Mouse (Mus musculus): ENCODE measurements around the gene Spaca9. TPM values are rescaled to one million over a fixed set of nuclear protein-coding genes. Genes with fewer than 3 reads are reported as not detected.

Gene Spaca9
- under 1 TPM in 1 of 2 experiments, not detected in 1; 0.91 TPM for total RNA-seq (2021)

DNA sequence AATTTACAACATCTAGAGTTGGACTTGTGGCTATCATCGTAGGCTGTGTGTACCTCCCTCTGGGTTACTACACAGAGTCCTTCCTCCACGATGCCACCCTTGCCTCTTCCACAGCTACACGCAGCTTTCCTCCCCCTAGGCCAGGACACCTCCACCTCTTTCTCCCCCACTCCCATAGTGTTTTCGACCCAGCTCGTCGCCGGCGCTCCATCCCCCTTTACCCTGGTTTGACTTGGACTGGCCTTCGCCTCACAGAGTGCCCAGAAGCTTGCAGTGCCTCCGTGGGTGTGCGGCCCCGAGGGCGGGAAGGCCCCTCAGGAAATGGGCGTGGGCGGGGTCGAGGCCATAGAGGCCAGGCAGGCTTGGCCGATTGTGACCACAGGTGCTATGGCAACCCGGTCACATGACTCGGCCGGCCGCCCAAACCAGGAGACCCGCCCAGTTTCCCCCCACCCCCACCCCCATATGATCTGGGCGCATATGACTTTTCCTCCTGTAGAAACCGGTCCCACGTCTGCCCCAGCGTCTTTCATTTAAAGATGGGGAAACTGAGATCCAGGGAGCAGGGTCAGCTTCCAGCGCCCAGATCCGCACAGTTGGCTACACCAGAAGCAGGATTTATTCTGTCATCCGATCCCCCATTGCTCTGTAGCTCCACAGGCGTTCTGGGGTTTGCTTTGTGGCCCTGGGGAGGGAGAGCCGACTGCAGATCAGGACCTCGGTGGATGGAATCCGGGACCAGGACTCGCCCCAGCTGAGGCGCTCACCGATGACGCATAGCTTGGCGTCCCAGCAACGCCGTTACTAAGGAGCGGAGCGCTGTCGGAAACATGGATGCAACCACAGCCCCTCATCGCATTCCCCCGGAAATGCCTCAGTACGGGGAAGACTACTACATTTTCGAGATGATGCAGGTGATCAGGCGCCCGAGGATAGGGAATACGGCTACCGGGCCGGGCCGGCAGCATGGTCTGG is at the start of gene Spaca9, which contains the start of gene Ak8:
Spaca9 (minus strand) TSS at position 367 of the 975 bp plus-strand sequence.
Ak8 (plus strand) TSS at position 804 of the 975 bp plus-strand sequence.
- DNase-seq (ENCODE audit: extremely low spot score in 1 of 2, low spot score in 1 of 2): peak; percentile 81 to 83

DNA sequence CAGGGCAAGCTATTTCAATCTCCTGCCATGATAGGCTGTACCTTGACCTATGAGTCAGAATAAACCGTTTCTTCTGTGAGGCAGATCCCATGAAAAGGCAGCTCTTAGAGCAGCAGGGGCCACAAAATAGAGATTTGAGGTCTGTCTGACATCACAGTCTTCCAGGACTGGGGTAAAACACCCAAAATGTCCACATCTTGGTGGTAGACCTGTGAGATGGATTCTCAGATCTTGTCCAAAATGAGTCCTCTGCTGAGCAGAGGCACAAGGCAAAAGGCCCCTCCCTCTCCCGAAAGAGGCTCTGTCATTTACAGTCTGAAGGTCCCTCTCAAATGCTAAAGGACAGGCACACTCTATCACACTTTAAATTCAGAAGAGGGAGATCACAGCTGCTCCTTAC is 48.2 kb upstream of the Spaca9 start:
- no peak for DNase-seq (ENCODE audit: extremely low spot score in 1 of 2, low spot score in 1 of 2)

DNA sequence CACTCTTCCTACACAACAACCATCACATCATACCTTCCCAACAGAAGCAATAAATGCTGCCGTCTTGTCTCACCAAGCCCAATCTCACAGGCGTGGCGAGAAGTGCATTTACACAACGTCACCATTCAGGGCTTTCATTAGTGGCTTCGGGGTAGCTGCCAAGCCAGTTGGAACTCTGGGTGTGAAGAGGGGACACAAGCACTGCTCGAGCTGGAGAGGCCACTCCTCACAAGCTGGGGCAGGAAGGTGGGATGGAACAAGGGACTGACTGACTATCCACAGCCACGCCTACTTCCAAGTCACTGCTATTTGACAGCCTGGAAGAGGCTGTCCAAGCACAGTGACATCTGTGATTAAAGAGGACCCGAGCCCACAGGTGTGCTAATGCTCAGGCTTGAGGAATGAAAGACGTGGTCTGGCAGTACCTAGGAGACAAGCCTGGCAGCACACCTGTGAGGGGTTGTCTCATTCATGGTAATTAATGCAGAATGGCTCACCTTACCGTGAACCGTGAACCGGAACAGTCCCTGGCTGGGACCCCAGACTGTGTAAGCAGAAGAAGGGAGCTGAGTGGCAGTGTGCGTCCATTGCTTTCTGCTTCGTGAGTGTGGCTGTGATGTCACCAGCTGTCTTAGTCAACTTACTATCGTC is 47.3 kb upstream of the Spaca9 start:
- DNase-seq (ENCODE audit: extremely low spot score in 1 of 2, low spot score in 1 of 2): no peak

DNA sequence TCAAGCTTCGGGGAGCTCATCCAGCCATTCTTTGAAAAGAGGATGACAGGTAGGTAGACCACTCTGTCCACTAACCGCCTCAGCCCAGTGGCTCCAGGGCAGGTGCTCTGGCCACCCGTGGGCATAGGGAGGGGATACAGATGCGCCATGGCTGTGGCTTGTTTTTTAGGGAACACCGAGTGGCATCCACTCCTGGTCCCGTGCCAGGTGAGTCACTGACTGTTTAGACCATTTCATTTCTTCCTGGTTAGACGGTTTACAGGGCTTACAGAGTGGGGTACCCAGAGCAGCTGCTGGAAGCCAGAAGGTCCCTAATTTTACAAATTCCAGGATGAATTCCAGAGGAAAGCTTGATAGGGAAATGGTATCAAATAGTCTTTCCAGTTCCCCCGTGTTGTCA is 43.2 kb upstream of the Spaca9 start:
- no peak for DNase-seq (ENCODE audit: extremely low spot score in 1 of 2, low spot score in 1 of 2)

DNA sequence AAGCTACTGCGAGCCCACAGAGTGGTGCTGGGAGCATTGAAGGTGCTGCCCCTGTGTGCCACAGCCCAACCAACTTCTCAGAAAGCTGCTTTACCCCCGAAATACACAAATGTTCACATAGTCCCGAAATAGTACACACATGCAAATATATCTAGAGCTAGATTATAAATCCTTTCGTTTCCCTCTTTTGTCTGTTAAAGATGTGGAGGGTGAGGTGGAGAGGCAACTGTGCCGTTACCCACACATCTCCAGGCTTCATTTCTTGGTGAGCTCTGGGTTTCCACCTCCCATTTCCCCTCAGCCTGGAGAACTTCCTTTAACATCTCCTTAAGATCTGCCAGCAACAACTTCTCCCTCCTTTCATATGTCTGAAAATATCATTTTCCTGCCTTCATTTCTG is 40.6 kb upstream of the Spaca9 start:
- DNase-seq (ENCODE audit: extremely low spot score in 1 of 2, low spot score in 1 of 2): no peak

DNA sequence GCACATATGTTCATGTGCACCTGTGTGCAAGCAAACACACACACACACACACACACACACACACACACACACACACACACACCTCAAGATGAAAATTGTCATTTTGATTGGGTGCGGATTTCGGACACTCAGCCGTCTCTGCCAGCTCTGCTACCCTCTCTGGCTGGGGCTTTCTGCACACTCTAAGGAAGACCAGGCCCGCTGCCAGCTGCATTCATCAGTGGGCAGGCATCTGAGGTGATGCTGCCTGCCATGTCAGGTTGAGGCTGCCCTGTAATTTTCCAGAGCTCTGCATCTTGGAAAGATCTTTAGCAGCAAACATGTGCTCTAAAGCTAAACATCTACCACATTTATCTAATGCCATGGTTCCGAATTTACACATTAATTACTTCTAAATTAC is 37.6 kb upstream of the Spaca9 start:
- no peak for DNase-seq (ENCODE audit: extremely low spot score in 1 of 2, low spot score in 1 of 2)

DNA sequence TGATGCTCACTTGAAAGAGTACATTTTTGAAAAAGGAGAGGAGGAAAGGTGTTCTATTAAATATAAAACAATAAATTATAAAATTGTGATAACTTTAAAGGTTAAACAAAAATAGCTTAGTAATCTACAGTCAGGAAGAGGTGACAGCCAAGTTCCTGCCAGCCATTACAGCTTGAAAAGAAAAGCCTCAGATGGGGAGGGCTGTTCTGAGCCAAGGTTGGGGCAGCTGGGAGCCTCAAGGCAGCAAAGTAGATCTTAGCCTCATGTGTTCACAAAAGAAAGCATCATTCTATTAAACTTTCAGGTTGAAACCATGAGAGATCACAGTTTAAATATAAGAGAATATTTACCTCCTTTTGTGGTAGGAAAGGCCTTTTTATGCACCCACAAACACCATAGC is 31.1 kb upstream of the Spaca9 start:
- DNase-seq (ENCODE audit: extremely low spot score in 1 of 2, low spot score in 1 of 2): no peak

DNA sequence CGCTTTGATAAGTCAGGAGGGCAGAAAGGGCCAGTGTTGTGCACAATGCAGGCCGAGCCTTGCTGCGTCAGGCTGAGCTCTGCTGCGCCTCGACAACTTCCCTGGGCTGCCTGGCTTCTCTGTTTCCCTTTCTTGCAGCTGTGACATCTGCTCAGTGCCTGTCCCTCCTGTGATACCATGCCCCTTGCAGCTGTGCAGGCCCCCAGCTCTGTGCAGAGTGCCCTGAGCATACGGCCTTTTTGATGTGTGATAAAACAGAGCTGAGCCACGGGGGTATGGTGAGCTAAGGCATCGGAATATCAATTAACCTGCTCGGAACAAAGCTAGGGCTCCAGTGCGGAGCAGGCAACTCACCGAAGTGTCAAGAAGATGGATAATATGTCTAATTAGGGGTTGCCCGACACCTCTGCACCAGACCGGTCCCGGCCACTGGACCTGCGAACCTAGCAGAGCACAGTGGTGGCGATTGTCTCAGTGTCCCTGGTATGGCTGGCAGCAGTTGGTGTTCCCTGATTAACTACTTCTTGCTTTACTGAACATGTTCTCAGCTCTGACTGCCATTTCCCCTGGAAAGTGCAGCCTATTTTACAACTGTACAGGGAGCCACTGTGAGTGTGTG is 28.4 kb upstream of the Spaca9 start:
- no peak for DNase-seq (ENCODE audit: extremely low spot score in 1 of 2, low spot score in 1 of 2)

DNA sequence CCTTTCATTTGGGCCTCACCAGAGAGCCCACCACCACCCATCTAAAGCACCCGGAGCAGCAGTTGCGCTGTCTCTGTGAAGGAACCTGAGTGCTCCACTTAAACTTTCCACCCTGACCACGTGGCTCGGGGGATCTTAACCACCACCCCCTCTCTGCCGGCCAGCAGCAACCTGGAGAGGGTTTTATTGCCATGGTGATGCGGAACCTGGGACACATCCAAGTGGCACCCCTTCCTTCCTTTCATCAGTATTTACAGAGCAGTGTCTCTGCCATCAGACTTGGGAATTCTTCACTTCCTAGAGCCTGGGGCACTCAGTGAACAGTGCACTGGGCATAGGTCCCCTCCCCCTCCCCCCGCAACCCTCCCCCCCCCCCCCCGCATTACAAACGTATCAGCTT is 24.4 kb upstream of the Spaca9 start:
- no peak for DNase-seq (ENCODE audit: extremely low spot score in 1 of 2, low spot score in 1 of 2)

DNA sequence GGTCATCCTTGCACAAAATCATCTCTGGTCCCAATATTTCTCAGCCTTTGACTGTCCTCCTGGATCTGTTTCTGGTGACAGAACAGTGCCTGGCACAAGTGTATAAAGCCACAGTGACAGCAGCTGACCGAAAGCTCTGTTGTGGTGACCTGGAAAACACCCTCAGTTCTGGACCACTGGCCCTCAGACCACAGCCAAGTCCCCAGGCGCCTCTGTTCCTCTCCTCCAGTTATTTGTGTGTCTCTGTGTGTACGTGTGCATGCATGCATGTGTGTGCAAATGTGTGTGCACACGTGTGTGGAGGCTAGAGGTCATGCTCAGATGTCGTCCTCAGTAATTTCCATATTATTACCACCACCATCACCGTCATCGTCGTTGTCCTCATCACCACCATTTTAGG is 22.9 kb upstream of the Spaca9 start:
- no peak for DNase-seq (ENCODE audit: extremely low spot score in 1 of 2, low spot score in 1 of 2)

DNA sequence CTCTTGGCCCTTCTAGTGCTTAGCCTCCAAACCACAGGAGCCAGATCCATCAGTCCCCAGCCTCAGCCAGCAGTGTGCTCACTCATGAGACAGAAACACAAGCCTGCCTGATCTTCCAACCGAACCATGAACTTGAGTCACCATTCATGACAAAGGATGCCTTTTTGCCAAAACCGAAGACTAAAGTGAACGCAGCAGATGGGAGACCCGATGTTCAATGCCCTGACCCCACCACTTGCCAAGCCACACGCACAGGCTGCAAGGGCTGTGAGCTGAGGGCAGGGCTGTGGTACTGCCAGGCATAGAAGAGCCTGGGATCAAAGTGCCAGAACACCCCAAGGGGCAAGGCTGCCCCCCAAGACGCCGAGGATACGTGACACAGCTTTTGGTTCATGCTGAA is 13.5 kb upstream of the Spaca9 start:
- DNase-seq (ENCODE audit: extremely low spot score in 1 of 2, low spot score in 1 of 2): no peak

DNA sequence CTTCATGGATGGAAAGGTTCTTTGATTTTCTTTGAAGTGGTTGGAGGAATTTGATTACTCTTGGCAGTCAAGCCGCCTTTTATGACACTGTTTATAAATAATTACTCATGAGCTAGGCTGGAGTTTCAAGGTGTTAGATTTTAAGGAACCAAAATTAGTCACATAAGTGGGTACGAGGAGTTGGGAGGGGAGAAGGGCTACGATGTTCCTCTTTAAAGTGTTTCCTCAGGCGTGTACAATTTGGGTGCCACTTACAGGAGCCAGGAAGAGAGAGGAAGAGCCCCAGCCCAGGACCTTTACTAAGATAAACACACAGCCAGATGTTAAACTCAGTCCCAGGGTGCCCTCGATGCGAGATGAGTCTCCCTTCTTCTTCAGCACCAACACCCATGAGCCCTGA is 7.3 kb upstream of the Spaca9 start:
- no peak for DNase-seq (ENCODE audit: extremely low spot score in 1 of 2, low spot score in 1 of 2)

DNA sequence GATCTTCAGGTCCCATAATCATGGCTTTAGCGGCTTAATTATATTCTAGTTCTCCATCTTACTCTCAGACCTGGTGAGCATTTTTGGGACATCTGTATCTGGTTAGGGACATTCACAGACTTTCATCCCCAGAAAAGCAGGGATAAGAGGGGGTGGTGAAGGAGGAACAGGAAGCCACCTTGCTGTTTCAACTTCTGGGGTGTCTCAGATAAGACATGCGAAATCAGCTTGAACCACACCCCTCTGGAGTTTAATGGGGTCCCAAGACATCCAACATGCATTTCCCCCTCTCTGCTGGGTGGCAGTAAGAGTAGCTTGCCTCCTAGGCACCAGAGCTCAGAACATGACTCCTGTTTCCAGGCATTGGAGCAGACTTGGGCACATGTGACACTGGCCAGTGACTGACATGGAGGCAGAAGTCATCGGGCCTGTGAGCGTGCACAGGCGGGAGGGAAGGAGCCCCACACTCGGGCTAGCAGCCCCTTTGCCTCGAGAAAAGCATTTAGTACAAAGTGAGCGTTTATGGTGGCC is 6.6 kb upstream of the Spaca9 start:
- DNase-seq (ENCODE audit: extremely low spot score in 1 of 2, low spot score in 1 of 2): no peak

DNA sequence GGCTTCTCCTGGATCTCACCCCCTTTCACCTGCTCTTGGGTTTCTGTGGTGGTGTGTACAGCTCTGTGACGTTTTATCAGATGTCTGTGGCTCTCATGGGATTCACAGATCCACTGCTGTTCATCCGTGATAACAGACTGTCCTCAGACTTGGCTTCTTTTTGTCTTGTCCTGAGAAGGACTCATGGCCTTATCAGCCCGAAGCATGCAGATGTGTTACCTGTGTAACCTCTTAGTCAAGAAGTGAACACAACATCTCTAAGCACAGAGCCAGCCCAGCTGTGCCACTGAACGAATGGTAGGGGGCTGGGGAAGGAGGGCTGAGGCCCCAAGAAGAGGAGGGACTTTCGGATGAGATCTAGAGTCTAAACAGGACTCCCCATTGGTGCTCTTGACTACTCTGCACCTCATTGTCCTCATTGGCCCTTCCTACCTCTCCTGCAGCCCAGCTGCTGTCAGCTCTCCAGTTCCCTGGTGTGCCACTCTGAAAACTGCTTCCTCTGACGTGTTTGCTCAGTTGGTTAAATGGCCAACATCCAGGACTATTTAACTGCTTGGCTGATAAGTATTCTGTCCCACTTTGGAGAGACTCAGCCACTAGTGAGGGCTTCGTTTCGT is 2.2 kb upstream of the Spaca9 start:
- no peak for DNase-seq (ENCODE audit: extremely low spot score in 1 of 2, low spot score in 1 of 2)

DNA sequence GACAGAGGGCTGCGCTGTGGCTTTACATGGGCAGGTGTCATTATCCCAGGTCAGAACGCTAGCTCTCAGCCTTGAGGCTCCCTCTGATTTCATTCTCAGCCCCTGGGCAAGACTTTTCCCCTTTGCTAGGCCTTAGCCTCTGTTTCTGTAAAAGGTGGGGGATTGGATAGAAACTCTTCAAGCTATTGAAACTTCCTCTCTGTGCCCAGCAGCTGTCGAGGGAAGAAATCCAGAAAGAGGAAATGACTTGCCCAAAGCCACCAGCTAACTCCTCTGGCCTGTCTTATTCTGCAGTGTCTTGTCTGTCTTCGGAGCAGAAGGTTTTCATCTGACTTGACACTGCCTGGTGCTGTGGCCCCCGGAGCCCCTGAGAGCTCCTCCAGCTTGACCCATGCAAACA is 961 bp downstream of the Spaca9 start:
- DNase-seq (ENCODE audit: extremely low spot score in 1 of 2, low spot score in 1 of 2): no peak

DNA sequence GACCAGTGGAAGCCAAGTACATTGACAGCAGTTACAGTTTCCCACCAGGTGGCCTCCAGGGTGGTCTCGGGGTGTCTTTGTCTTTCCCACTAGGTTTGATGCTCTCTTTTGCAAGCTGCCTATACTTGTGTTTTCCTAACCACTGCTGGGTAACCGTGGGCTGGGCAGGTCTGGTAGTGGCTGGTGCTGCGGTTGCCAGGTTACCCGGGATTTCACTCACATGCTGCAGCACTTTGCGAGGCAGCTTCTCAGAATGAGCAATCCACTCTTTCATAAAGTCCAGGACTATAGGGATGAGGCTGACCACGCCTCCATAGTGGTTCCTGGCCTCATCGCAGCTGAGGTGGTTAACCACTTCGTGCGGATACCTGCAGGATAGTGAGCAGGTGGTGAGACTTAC is 6.8 kb downstream of the Spaca9 start:
- DNase-seq (ENCODE audit: extremely low spot score in 1 of 2, low spot score in 1 of 2): no peak

DNA sequence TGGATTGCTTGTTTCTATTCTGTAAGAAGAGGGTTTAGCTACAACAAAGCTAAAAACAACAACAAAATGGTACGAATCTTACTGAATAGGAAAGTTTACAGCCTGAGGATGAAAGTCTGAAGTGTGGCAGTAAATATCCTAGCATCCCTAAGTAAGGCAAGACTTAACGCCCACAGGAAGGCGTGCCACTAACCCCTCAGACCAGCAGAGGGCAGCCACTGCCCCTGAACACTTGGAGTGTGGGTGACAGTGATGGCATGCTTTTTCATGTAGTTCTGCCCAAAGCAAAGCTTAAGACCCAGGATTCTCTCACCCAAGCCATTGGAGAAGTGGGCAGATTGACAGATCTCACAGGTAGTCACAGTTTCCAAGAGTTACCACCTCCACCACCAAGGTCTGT is 11.1 kb downstream of the Spaca9 start:
- DNase-seq (ENCODE audit: extremely low spot score in 1 of 2, low spot score in 1 of 2): peak in 1 of 2 experiments; percentile 20

DNA sequence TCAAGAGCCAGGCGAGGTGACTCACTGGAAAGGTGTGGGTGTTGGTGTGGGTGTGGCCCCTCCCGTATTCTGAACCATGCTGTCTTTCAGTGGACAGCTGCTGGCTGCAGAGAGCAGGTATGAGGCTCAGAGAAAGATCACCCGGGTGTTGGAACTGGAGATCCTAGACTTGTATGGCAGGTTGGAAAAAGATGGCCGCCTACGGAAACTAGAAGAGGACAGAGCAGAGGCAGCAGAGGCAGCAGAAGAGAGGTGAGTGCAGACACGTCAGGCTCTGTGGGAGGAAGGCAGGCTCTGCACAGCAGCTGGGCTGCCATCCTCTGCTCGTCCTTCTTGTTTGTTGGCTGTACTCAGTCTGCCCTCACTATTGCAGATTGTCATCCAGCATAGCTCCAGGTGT is 13.6 kb downstream of the Spaca9 start:
- DNase-seq (ENCODE audit: extremely low spot score in 1 of 2, low spot score in 1 of 2): no peak

DNA sequence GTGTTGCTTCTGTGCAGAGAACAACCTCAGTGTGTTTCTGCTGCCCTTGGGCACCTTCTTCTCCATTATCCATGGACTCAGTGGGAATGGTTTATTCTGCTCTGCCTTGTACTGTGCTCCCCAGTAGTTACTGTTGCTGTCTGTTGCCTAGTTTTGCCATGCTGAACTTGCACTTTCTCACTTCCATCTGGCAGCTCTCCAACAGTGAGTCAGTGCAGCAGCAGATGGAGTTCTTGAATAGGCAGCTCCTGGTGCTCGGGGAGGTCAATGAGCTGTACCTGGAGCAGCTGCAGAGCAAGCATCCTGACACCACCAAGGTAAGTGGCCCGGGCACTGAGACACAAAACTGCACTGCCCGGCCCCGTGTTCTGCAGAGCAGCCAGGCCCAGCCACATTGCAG is 17.8 kb downstream of the Spaca9 start:
- peak in 1 of 2 experiments; percentile 18 for DNase-seq (ENCODE audit: extremely low spot score in 1 of 2, low spot score in 1 of 2)

DNA sequence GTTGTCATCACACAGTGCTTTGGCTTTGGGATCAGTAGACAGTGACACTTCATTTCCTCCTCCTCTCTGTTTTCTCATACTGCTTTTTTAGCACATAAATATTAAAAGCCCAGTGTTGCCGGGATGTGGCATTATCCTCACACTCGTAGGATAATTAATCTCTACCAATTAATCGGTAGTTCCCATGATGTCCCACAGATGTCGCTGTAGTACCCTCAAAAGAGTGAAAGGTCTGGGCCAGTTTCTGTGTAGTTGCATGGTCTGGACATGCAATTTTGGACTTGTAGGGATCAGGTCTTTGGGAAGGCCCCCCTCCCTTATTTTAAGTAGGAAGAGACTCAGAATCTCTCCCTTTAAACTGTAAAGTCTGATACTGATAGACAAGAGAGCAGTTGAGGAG is 18.8 kb downstream of the Spaca9 start:
- DNase-seq (ENCODE audit: extremely low spot score in 1 of 2, low spot score in 1 of 2): peak in 1 of 2 experiments; percentile 59

DNA sequence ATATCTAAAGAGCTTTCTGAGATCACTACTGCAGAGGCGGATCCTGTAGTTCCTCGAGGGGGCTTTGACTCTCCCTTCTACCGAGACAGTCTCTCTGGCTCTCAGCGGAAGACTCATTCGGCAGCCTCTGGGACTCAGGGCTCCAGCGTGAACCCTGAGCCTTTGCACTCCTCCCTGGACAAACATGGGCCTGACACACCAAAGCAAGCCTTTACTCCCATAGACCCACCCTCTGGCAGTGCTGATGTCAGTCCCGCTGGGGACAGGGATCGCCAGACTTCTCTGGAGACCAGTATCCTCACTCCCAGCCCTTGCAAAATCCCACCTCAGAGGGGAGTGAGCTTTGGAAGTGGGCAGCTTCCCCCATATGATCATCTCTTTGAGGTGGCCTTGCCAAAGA is 23.5 kb downstream of the Spaca9 start:
- DNase-seq (ENCODE audit: extremely low spot score in 1 of 2, low spot score in 1 of 2): no peak
